Mouse (Mus musculus): ENCODE measurements around the gene Psrc1.

Gene Psrc1

DNA sequence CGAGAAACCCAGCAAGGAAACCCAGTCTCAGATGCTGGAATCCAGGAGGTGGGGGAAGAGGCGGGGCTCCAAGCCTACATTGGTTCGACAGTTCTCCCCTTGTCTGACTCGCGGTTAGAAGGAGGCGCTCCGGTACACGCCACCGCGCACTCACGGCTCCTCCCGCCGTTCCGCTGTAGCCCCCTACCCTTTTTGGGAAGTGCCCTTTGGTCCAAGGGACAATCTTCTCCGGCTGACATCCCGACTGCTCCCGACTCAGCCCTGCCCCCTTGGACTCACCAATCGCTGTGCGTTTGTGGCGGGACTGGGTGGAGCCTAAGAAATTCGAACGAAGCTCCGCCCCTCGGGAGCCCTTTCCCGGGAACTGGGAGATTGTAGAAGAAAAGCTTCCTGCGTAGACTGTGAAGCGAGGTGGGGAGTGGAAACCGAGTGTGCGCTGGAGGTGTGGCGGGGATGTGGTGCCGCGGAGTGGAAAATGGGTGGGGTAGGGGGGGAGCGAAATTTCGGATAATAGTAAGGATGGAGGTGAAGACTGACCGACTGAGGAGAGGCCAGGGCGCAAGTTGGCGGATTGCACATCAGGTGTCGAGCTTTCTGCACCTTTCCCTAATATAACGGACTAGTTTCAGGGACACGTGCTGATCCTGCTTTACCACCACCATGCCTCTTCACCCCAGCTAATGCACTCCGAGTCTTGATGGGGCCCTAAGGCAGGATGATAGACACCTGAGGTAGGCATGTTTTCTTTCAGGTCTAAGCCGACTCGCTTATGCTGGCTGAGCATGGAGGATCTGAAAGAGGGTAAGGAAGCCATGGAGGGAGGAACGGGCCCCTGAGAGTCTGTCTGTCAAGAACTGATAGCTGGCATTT is at the start of gene Psrc1:
TSS of gene Psrc1 (plus strand) at position 355 of the 870 bp plus-strand sequence.
- peak; percentile 81 for DNase-seq (ENCODE audit: extremely low spot score, low read depth, low spot score)

DNA sequence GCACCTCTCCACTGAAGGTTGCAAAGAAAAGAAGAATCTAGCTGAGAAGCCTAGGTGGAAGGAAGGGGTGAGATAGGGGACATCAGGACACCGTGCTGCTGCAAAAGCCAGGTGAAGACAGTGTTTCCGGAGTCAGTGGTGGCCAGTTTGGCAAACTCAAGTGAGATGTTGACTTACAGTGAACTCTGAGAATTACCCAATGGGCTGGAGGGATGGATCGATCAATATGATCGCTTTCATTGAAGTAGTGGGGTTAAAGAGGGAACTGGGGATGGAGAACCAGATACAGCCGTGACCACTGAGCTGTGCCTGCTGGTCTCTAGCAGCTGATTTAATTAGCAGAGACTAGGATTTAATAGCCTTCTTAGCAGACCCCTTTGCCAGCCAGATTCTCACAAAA is 46.8 kb upstream of the Psrc1 start:
- DNase-seq (ENCODE audit: extremely low spot score, low read depth, low spot score): no peak

DNA sequence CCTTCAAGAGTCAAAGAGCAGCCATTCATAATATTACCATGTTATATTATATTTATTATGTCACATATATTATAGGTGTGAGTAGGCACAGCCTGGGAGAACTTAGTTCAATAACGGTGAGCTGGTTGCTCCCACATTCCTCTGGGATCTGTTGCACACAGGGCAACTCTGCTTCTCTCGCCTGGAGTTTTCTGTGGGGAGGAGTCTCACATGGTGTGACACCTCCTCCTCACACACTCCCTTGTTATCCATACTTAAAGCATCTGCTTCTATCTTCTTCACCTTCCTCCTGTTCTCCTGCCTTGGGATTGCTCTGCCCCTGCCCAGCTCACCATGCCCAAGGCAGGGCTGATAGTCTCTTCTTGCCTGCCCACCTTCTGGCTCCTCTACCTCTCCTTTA is 42.6 kb upstream of the Psrc1 start:
- DNase-seq (ENCODE audit: extremely low spot score, low read depth, low spot score): no peak

DNA sequence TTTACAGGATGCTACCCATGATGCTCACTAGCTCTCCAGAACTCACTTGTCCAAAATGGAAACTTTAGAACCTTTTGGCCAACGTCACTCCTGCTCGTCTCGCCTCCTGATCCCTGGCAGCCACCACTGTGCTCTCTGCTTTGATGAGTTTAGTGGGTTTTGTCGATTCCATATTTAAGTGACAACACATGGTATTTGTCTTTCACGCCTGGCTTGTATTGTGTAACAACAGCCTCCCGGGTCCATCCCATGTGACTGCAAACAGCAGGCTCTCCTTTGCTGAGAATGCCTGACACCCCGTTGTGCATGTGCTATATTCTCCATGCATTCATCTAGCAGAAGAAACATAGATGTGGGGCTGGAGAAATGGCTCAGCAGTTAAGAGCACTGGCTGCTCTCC is 41.5 kb upstream of the Psrc1 start:
- no peak for DNase-seq (ENCODE audit: extremely low spot score, low read depth, low spot score)

DNA sequence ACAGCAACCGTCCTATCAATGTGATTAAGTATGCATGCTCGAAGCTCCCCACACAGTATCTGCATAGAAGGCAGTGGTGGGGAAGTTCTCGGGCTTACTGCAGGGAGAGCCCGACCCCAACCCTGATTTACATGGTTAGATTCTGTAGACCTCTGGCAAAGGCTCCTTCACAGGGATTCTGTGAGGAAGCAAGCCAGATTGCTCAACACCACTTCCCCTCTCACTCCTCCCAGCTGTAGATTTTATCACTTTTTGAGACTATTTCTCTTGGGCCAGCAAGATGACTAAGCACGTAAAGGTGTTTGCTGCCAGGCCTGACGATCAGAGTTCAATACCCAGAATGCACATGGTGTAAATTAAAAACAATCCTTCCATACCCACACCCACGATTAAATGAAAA is 37.8 kb upstream of the Psrc1 start:
- no peak for DNase-seq (ENCODE audit: extremely low spot score, low read depth, low spot score)

DNA sequence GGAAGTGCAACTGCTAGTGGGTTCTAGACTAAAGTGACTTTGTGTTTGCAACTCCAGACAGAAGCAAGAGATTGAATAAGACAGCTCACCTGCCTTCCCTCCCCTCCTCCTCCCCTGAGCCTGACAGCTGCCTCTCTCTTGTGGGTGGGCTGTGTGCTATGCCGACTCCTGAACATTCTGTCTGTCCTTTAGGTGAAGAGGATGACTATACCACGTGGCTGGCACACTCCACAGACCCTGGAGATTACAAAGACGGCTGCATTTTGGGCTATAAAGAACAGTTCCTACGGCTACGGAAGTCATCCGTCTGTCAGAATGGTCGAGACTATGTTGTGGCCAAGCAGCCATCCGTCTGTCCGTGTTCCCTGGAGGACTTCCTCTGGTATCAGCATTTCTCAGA is 35.3 kb upstream of the Psrc1 start:
- DNase-seq (ENCODE audit: extremely low spot score, low read depth, low spot score): no peak

DNA sequence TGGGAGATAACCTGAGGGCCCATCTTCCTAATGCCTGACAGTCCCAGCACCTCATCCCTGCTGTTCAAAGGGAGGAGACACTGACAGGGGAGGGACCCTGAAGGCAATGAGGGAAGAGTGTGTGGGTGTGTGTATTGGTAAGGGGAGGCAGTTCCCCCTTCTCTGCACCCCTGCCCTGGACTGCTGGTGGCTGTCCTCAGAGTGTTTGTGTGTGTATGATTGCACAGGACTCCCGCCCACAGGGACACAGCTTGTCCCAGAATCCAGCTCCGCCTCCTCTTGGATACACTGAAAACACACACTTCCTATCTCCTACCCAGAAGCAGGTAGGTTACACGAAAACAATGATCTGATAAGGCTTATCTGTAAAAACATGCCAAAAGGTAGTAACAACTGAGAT is 28.4 kb upstream of the Psrc1 start:
- DNase-seq (ENCODE audit: extremely low spot score, low read depth, low spot score): no peak

DNA sequence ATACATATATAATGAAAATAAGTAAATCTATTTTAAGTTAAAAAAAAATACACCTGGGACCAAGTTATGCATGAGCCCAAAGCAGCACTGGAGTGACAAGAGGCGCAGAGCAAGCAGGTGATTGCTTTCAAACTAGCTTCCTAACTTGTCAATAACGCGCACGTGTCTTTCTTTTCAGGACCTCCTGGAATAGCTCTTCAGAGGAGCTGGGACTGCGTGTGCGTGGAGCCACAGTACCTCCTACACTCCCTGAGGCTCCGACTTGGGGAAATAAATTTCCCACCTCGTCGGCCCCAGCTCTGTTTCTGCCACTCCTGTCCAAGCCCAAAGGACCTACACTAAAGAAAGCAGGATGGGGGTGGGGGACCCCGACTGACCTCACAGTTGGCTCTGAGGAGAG is 26.6 kb upstream of the Psrc1 start:
- no peak for DNase-seq (ENCODE audit: extremely low spot score, low read depth, low spot score)

DNA sequence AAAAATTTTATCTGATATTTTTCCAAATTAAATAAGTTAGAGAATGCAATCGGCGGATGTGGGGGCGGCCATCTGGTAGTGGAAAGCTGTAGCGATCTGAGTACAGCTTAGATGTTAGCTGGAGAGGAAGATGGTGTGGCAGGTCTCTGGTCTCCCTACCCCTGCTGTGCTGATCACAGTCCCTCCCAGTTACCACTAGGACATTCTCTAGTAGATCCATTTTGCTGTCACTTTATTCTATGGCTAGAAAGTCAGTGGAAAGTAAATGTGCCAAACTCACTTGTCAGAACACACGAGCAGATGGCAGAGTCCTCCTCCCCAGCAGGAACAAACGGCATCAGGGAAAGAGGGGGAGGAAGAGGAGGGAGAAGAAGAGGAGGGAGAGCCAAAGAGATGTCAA is 25.2 kb upstream of the Psrc1 start:
- DNase-seq (ENCODE audit: extremely low spot score, low read depth, low spot score): no peak

DNA sequence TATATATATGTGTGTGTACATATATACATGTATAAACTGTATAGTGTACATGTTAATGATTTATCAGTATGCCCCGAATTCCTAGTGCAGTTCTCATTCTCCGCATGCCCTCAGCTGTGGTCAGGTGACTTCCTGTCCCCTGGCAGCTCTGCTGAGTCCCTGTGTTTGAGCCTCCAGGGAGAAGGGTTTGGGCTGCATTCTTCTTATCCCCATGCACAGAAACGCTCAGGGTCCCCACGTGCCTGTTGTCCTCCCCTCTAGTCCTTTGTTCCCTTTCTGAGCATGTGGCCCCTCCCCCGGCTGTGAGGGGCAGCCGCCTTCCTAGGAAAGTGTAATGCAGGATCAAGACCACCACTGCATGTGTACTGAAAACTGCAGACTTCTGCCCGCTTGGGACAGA is 22.7 kb upstream of the Psrc1 start:
- DNase-seq (ENCODE audit: extremely low spot score, low read depth, low spot score): no peak

DNA sequence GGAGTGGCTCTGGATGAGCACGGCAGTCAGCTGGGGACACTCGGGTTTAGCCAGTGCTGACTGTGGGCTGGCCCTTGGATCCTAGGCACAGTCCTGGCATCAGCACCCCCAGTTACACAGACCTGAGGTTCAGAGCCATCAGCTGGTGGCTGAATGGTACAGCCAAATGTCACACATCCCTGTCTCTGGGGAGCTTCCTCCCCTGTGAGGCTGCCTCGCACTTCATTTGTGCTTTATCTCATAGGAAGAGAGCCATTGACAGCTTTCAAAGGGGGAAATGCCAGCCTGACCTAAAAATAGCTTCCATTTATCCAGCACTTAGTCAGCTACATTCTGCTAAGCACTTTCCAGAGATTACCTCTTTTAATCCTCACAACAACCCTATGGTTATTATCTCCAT is 20.0 kb upstream of the Psrc1 start:
- DNase-seq (ENCODE audit: extremely low spot score, low read depth, low spot score): no peak

DNA sequence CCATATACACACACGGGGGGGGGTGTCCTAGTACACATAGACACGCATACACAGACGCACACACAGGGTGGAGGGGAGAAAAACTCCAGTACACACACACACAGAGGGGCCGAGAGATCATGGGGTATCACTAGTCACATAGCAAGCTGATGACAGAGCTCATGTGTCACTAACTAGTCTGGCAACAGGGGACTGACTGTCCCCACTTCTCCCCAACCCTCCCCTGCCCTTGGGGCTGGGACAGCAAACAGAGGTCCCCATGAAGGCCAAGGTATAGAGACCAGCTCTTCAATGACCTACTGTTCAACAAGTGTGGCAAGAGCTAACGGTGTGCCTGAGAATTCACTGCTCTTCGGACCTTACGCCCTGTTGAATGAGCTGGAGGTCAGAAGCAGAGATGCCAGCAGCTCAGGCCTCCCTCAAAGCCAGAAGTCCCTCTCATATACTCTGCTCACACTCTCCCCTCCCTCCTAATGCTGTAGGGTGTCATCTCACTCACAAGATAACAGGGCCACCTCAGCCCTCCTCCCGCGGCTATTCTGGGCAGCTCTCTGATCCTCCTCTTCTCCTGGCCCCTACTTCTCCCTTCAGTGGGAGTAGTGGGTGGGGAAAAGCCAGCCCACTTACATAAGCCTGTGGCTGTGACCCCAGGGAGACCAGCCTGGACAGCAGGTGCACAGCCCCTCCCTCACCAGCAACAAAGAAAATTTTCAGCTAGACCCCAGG is 19.2 kb upstream of the Psrc1 start, which contains the start of gene Mybphl:
TSS of gene Mybphl (plus strand) at position 642 of the 726 bp plus-strand sequence.
- no peak for DNase-seq (ENCODE audit: extremely low spot score, low read depth, low spot score)

DNA sequence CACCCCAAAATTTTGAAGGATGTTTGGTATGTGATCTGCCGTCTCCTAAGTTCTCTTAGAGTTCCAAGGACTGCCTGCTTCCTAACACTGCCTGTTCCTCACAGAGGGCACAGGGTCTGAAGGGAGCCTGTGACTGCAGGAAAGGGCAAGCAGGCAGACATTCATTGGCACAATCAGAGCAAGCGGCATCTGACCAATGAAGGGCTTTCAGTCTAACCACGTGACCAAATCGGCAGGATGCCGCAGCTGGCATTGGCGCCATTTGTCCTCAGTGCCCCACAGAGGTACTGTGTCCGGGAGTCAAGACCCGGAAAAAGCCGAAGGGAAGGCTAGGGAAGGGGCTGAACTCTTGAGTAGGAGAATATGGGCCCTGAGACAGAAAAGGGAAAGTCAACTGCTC is 16.5 kb upstream of the Psrc1 start:
- DNase-seq (ENCODE audit: extremely low spot score, low read depth, low spot score): no peak

DNA sequence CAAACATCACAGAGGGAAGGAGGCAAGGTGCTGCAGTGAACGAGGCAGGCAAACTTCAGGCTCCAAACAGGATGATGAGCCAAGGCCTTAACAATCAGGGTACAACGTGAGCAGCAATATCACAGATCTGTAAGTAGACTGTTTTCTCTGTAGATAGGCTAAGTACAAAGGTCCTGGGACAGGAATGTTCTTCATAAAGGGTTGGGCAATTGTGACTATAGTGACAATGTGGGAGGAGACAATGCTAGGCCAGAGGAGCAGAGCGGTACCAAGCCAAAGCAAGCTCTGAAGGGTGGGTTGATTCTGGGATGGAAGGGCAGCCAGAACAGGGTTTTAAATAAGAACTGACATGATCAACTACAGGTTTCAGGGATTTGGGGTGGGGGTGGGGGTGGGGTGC is 15.8 kb upstream of the Psrc1 start:
- DNase-seq (ENCODE audit: extremely low spot score, low read depth, low spot score): no peak

DNA sequence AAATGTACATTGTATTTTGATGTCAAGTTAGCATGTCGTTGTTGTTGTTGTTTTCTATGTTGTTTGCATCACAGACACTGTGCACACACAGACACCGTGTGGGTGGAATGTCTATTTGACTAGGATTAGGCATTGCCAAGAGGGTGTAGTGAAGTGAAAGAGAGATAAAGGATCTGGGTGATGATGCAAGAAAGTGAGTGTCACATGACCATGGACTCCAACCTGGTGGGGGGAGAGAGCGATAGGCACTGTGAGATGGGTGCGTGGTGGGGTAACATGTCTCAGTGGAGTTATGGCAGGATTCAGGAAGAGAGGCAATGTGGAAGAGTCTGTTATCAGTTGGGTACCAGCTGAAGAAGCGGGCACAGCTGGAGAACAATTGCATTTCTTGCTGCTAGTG is 14.9 kb upstream of the Psrc1 start:
- DNase-seq (ENCODE audit: extremely low spot score, low read depth, low spot score): no peak

DNA sequence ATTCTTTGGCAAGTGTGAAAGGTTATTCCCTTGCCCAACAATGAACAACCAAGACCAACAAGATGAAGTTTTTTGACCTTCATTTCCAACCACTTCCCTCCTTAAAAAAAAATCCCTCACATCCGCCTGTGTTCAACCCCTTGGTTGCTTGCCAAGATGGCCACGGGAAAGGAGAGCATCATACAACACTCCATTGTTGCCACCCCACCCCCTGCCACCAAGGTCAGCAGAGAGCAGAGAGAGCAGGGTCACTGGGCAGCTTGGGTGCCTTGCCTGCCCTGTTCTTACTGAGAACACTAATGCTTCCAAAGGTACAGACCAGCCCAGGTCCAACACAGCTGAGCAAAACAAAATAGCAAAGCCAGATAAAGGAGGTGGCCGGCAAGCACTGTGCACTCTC is 11.4 kb upstream of the Psrc1 start:
- no peak for DNase-seq (ENCODE audit: extremely low spot score, low read depth, low spot score)

DNA sequence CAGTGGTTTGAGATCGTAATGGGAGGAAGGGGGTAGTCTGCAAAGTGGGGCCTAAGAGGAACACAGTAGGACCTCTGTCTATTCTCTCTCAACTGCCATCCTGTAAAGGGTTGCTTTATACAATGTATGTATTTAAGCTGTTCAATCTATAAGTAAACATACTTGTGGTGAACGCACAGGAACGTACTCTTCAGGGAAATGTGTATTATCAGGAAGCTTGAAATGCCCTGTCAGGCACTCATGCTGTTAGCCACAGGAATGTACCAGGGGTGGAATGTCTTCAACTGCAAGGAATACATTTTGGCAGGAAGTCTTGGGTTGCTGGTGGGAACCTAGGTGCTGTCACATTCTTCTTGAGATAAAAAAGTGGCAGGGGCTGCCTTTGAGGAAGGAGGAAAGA is 10.9 kb upstream of the Psrc1 start:
- DNase-seq (ENCODE audit: extremely low spot score, low read depth, low spot score): no peak

DNA sequence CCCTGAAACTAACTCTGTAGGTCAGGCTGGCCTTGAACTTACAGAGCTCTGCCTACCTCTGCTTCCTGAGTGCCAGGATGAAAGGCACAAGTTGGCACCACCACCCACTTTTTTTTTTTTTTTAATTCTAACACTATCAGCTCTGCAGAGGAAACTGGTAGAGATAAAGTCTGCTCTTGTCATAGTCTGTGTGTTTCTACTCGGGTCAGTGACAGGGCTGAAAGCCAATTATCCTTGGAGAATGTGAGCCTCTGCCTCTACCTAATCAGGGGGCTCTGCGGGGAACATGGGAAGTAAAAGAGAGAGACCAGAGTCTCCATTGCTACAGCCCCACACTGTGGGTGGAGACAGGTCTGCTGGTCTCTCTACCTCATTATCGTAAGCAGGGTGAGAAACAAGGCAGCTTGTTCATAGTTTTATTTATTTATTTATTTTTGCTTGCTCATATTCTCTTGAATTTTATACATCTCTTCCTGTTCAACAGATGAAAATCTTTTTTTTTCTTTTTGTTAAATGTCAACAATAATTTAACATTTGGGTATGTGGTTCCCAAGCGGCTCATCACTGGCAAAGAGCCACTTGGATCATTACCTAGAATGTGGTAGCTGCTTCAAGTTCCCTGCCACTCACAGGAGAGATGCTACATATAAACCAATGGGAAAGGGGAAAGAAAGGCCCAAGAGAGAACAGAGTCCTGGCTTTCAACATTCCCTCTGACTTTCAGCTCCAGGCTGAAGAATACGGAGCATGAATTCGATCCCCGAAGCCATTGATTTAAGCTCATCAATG is 4.6 kb upstream of the Psrc1 start:
- no peak for DNase-seq (ENCODE audit: extremely low spot score, low read depth, low spot score)

DNA sequence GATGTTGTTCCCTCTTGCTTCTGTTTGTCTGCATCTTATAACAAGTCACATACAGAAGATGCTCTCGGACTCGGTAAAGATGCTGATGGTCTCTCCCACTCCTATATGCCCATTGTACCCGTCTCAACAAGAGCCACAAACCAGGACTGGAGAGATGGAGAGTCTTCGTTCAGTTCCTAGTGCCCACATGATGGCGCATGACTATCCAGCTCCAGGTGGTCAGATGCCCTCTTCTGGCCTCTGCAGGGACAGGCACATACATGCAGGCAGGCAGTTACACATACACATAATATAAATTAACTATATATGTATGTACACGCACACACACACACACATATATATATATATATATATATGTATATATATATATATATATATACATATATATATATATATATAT is 2.9 kb upstream of the Psrc1 start:
- DNase-seq (ENCODE audit: extremely low spot score, low read depth, low spot score): no peak

DNA sequence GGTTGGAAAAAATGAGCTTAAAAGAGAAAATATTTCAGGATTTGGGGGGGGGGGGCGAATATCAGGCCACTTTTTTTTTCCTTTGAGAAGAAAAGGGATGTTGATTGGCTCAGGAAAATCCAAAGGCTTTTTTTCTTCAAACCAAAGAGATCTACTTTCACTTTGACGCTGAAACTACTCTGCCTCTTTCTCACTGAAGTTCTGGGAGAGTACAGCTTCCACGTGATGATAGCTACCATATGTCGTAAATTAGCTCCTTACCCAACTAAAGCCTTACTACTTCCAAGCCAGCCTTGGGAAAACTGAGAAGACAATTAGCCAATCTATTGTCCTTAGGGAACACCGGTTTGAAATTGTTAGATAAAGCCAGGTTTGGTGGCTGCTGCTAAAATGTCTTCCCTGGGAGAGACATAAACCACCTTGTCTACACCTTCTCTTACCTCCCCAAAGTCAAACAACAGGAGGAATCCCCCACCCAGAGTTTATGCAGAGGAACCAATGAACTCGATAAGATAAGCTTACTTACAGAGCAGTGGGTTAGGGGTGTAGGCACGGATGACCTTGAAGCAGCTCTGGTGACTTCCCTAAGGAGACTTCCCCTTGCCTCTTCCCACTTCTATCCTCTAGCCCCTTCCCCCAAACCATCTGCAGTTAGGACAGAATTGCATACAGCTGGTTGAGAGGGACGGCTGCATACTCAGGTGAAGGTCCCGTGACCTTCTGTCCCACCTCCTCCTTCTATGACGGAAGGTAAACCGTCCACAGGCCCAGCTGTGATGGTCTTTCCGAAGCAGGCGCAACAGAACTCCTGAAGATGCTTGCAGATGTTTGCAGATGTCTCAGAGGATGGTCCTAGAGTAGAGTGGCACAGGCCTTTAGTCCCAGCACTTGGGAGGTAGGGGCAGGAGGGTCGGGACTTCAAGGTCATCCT is 1.4 kb upstream of the Psrc1 start:
- no peak for DNase-seq (ENCODE audit: extremely low spot score, low read depth, low spot score)

DNA sequence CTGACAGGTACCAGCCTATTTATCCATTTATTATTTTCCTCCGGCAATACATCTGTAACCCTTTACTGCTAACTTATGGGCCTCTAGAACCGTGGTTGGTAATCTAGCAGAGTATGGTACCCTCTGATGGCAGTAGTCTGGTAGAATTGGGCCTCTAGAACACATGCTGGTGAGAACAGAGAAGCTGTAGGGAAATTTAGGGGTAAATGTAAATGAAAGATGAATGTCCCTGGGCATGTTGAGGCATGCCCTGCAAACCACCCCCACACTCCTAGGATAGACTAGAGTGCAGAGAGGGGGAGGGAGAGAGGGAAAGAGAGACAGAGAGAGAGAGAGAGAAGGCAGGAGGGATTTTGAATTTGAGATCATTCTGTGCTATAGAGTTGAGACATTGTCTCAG is 786 bp downstream of the Psrc1 start:
- DNase-seq (ENCODE audit: extremely low spot score, low read depth, low spot score): no peak
